Mouse (Mus musculus) olfactory bulb, adult 2 months (tissue): ENCODE data around the gene Zdhhc21. TPM values are rescaled to one million over a fixed set of nuclear protein-coding genes. Genes with fewer than 3 reads are reported as not detected.

Source experiments
- H3K27ac ChIP-seq: fragments of 200-500 bp; 2 replicates; pipeline ENCODE4 v1.5.1; 2012; ENCODE audit warnings: low read depth, low read length; ENCODE audit not compliant: insufficient read depth
- H3K4me1 ChIP-seq: fragments of 200-500 bp; 2 replicates; pipeline ENCODE4 v1.6.1; 2012; ENCODE audit warnings: low read length; ENCODE audit not compliant: control insufficient read depth, insufficient read depth
- H3K4me3 ChIP-seq: fragments of 200-500 bp; 2 replicates; pipeline ENCODE4 v1.5.1; 2012; ENCODE audit warnings: mild to moderate bottlenecking, low read depth, low read length, moderate library complexity; ENCODE audit not compliant: insufficient read depth
- CTCF ChIP-seq: fragments of 200-500 bp; IDR thresholded peaks from 2 replicates; pipeline ENCODE4 v1.5.1; 2012; ENCODE audit warnings: low read depth, mild to moderate bottlenecking, low read length, moderate library complexity; ENCODE audit not compliant: insufficient read depth
- POLR2A ChIP-seq: fragments of 200-500 bp; IDR thresholded peaks from 2 replicates; pipeline ENCODE4 v1.6.1; 2012; ENCODE audit warnings: mild to moderate bottlenecking, low read depth, low read length, moderate library complexity; ENCODE audit not compliant: insufficient read depth
- WGBS: fragments of 180-500 bp; shearing (Covaris S2); methylation state at CpG from one replicate; pipeline ENCODE4 v1.1.7; 2018; 5-methylcytosine and 5-hydroxymethylcytosine counted together
- polyA plus RNA-seq: library from polyadenylated mRNA; stranded (reverse); fragments of >200 nt; gene quantifications from 2 replicates; pipeline ENCODE4 v1.2.4, GENCODE M21; 2012; ENCODE audit warnings: low replicate concordance; ENCODE audit not compliant: missing spikeins, insufficient read depth, insufficient read length

Zdhhc21 gene
- polyA plus RNA-seq, 1 experiment = not detected

DNA sequence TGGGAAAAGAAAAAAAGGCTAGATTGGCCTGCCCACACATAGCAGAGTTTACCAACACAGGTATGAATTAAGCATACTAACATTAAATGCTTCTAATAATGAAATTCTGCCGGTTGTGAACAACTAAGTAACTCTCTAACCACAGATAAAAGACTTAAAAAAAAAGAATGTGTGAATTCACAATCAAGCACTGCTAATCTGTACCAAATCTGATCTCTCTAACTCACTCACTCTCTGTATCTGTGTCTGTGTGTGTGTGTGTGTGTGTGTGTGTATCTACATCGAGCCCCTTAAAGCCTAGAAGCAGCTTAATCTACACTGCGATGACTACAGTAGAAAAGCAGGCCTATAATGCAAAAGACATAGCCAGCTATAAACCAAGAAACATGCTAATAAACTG lies 2.8 kb downstream of the Zdhhc21 start:
- peaks cover 2% of the 10 kb centered on the region; the same call in 1 of the 2 replicates for H3K4me1 ChIP-seq
- no peak overlapping the region for H3K27ac ChIP-seq
- 75% methylated on average over 3 of the region's 3 CpGs for WGBS
- TF ChIP-seq POLR2A (no peak), CTCF (no peak)
- H3K4me3 ChIP-seq = no peak overlapping the region

GRCm38 (mm10) chr4:82853809-82854208 lies 5.9 kb downstream of the Zdhhc21 start:
- no peak overlapping the region for H3K27ac ChIP-seq
- no peak overlapping the region for H3K4me3 ChIP-seq
- TF ChIP-seq CTCF (no peak), POLR2A (no peak)
- WGBS = 86% methylated on average over 2 of the region's 2 CpGs
- peaks cover 5% of the 10 kb centered on the region; the same call in 1 of the 2 replicates for H3K4me1 ChIP-seq

GRCm38 (mm10) chr4:82848552-82849234 lies 11.1 kb downstream of the Zdhhc21 start:
- WGBS = 43% methylated on average over 5 of the region's 5 CpGs
- TF ChIP-seq CTCF (no peak), POLR2A (no peak)
- Histone ChIP-seq H3K4me3 (no peak overlapping the region), H3K4me1 (peaks cover 4% of the 10 kb centered on the region; the same call in 1 of the 2 replicates), H3K27ac (no peak overlapping the region)

DNA sequence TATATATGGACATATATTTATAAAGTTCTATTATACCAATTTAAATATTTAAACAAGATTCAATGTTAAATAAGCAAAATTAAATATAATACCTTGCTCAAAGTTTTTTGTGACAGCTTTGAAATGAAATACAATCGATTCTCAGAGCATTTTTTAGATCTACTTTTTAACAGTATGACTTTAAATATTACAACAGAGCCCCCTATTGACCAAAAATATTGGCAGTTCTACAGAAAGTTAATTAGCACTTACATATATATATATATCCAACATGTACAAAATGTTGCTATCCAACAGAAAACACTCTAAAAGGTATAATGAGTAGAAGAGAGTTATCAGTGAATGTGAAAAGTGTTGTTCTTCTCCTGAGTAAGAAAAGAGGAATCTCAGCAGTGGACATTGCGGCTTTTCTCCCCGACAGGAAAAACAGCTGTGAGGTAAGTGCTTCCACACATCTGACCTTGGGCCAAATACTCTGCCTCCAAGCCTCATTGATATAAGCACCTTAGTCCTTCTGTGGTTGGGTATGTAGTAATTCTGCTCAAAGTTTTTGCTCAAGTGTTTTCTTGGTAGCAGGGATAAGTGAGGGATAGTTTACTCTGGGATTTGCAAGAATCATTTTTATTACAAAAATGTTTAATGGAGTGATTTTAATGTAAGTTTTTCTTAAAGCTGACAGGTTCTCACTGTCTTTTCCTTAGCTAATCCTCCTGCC lies 22.1 kb downstream of the Zdhhc21 start:
- no peak for TF ChIP-seq POLR2A
- TF ChIP-seq CTCF = no peak
- Histone ChIP-seq H3K27ac (no peak overlapping the region), H3K4me1 (no peaks in the 10 kb centered on the region), H3K4me3 (no peak overlapping the region)
- WGBS = 67% methylated on average over 3 of the region's 3 CpGs

DNA sequence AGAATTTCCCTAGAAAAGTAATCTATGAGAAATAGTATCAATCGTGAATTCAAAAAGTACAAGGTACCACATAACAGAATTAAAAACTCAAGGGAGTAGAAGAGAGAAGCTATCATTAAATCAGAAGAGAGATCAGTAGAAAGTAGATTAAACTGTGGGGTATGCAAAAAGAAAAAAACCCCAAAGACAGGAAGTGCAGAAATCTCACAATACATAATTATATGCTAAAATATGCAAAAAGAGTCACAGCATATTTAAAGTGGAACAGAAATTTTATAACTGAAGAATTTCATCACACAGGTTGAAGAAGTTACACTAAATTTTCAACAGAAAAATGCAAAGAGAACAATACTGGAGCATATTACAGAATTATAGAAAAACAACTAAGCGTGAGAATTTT lies 28.6 kb downstream of the Zdhhc21 start:
- Histone ChIP-seq H3K4me1 (no peaks in the 10 kb centered on the region), H3K4me3 (no peak overlapping the region), H3K27ac (no peak overlapping the region)
- TF ChIP-seq CTCF (no peak), POLR2A (no peak)
- WGBS = 97% methylated on average over 2 of the region's 2 CpGs

DNA sequence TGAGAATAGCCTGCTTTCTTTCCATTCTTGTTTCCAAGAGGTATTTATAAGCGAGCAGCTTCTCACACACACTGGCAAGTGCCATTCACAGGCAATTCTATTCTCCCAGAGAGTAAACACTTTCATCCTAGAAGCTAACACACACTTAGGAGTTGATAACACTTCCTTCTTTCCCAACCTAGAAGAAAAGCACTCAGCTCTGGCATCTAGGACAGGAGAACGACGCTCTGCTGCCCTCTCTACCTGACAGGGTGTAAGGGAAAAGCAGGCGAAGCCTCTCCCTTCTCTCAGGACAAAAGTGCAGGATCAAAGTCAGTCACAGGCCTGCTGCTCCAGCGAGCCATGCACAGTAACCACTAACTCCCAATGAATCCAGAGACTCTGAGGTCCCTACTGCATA lies 30.3 kb downstream of the Zdhhc21 start:
- 68% methylated on average over 5 of the region's 5 CpGs for WGBS
- no peak overlapping the region for H3K27ac ChIP-seq
- H3K4me1 ChIP-seq = no peaks in the 10 kb centered on the region
- TF ChIP-seq CTCF (no peak), POLR2A (no peak)
- no peak overlapping the region for H3K4me3 ChIP-seq

DNA sequence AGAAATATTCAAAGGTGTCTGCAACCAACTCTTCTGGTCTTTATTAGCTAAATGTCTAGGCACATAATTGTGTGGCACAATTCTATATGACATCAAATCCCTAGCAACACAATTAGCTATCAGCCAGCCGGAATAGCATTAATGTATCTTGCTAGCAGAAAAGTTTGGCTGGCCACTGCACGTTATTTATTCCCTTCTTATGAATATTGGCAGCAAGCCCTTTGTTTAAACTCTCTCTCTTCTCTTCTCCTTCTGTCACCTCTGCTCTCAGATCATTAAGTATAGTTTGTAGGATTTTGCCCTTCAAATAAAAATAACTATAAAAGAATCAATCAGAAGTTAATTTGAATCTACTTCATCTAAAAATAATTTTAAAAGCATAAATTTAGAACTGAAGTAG lies 32.8 kb downstream of the Zdhhc21 start:
- H3K4me3 ChIP-seq = no peak overlapping the region
- no peaks in the 10 kb centered on the region for H3K4me1 ChIP-seq
- TF ChIP-seq CTCF (no peak), POLR2A (no peak)
- WGBS = 55% methylated on average over 2 of the region's 2 CpGs
- no peak overlapping the region for H3K27ac ChIP-seq

DNA sequence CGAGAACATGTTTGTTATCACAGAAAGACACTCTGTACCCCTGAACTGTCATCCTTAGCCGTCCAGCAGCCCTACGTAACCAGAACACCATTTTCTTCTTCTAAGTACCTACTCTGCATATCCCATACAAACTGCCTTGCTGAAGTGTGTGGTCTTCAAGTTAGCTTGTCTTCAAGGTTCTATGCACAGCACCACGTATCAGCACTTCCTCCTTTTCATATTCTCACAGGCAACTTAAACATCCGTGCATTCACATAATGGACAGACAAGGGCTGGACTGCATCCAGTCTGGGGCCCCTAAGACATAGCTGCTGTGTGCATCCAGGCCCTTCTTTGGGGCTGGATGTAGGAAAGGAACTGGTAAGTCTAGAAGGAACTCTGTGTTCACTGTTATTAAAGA lies 41.9 kb downstream of the Zdhhc21 start:
- no peak overlapping the region for H3K27ac ChIP-seq
- TF ChIP-seq POLR2A (no peak), CTCF (no peak)
- 91% methylated on average over 5 of the region's 5 CpGs for WGBS
- H3K4me1 ChIP-seq = 0 out of 2 replicates have a peak, but pooled peaks cover 2% of the 10 kb centered on the region
- no peak overlapping the region for H3K4me3 ChIP-seq

DNA sequence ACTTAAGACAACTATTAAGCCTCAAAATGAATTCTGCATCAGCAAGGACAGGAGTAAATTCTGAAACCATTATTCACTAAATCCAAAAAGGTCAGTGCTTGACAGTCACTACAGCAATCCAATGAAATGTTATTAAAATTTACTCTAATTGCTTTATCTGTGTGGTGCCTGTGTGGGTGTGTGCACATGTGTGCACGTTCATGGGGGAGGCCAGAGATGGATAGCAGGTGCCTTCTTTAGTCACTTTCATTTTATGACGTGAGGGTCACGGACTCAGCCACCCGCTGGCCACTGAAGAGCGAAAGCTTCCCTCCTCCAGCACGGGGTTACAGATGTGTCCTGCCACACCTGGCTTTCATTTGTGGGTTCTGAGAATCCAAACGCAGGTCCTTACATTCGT lies 43.4 kb downstream of the Zdhhc21 start:
- no peak overlapping the region for H3K4me3 ChIP-seq
- 86% methylated on average over 8 of the region's 8 CpGs for WGBS
- H3K4me1 ChIP-seq = 0 out of 2 replicates have a peak, but pooled peaks cover 2% of the 10 kb centered on the region
- no peak overlapping the region for H3K27ac ChIP-seq
- no peak for TF ChIP-seq POLR2A
- TF ChIP-seq CTCF = no peak
